Mouse (Mus musculus) embryonic facial prominence, embryonic 15.5 days (tissue): ENCODE measurements around the gene Cldn14. TPM values are rescaled to one million over a fixed set of nuclear protein-coding genes. Genes with fewer than 3 reads are reported as not detected.

Experiments used
- ATAC-seq: fragments of 200-750 bp; cut with Nextera tagmentation; 2 replicates; pipeline ENCODE4 v1.8.0; 2017; ENCODE audit warnings: low read depth, moderate TSS enrichment; ENCODE audit not compliant: insufficient number of reproducible peaks, low FRiP score, low TSS enrichment
- H3K27ac ChIP-seq: fragments of 300-500 bp; sonication (generic); replicated peaks from 2 replicates; pipeline ENCODE4 v1.5.1; 2015; ENCODE audit warnings: mild to moderate bottlenecking, inconsistent platforms
- H3K27me3 ChIP-seq: fragments of 300-500 bp; sonication (generic); 2 replicates; pipeline ENCODE4 v1.6.1; 2015; ENCODE audit warnings: inconsistent platforms
- H3K36me3 ChIP-seq: fragments of 300-500 bp; sonication (generic); 2 replicates; pipeline ENCODE4 v1.6.1; 2015; ENCODE audit warnings: mild to moderate bottlenecking, inconsistent platforms
- H3K4me1 ChIP-seq: fragments of 300-500 bp; sonication (generic); 2 replicates; pipeline ENCODE4 v1.6.1; 2015; ENCODE audit warnings: inconsistent platforms
- H3K4me2 ChIP-seq: fragments of 300-500 bp; sonication (generic); replicated peaks from 2 replicates; pipeline ENCODE4 v1.6.1; 2015; ENCODE audit warnings: mild to moderate bottlenecking, inconsistent platforms
- H3K4me3 ChIP-seq: fragments of 300-500 bp; sonication (generic); replicated peaks from 2 replicates; pipeline ENCODE4 v1.5.1; 2015; ENCODE audit warnings: mild to moderate bottlenecking, inconsistent platforms
- H3K9ac ChIP-seq: fragments of 300-500 bp; sonication (generic); 2 replicates; pipeline ENCODE4 v1.6.1; 2015; ENCODE audit warnings: inconsistent platforms
- H3K9me3 ChIP-seq: fragments of 300-500 bp; sonication (generic); replicated peaks from 2 replicates; pipeline ENCODE4 v1.6.1; 2016; ENCODE audit warnings: inconsistent platforms
- WGBS: fragments of 180-500 bp; shearing (Covaris S2); methylation state at CpG from one replicate; pipeline ENCODE4 v1.1.7; 2015; 5-methylcytosine and 5-hydroxymethylcytosine counted together
- polyA plus RNA-seq: library from polyadenylated mRNA; unstranded; fragments of >200 nt; fragmentation: Nextera tagmentation; extraction: Ambion mirVana; gene quantifications from 2 replicates; pipeline ENCODE4 v1.2.1, GENCODE M21; 2015

Gene Cldn14
- polyA plus RNA-seq, 1 experiment from 2014 or later, result 0.29 TPM

DNA sequence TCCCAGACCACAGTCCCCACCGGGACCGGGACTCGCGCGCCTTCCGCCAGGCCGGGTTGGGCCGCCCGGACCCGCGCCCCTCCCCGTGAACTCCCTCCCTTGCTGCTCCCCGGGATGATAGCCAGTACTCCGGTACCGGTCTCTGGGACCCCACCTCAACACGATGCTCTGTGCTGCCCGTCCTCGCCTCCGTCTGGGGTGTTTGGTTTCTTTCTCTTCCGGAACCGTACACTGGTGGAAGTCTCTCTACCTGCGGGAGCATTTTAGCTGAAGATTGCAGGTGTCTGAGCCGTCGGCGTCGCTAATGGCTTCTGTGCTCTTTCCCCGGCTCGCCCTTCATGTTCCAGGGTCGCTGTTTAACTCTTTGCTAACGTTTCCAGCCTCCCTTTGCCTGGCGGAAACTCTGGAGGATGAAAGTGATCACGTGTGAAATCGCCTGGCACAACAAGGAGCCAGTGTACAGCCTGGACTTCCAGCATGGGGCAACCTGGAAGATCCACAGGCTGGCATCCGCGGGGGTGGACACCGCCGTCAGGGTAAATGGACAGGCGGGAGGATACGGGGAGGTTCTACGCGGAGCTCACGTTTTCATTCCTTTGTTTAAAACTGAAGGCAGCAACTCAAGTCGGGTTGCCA is 124.4 kb downstream of the Cldn14 start:
- Histone ChIP-seq H3K9me3 (no peaks in the 10 kb centered on the region), H3K27ac (no peak overlapping the region; the same call in 1 of the 2 replicates), H3K4me2 (peak overlapping the region; percentile 88), H3K9ac (peak overlapping the region; percentile 54), H3K4me3 (peak overlapping the region; percentile 85), H3K27me3 (no peaks in the 10 kb centered on the region), H3K4me1 (peaks cover 18% of the 10 kb centered on the region), H3K36me3 (peaks cover 19% of the 10 kb centered on the region)
- ATAC-seq, result no peak
- WGBS, result 0% methylated on average over 43 of the region's 43 CpGs

DNA sequence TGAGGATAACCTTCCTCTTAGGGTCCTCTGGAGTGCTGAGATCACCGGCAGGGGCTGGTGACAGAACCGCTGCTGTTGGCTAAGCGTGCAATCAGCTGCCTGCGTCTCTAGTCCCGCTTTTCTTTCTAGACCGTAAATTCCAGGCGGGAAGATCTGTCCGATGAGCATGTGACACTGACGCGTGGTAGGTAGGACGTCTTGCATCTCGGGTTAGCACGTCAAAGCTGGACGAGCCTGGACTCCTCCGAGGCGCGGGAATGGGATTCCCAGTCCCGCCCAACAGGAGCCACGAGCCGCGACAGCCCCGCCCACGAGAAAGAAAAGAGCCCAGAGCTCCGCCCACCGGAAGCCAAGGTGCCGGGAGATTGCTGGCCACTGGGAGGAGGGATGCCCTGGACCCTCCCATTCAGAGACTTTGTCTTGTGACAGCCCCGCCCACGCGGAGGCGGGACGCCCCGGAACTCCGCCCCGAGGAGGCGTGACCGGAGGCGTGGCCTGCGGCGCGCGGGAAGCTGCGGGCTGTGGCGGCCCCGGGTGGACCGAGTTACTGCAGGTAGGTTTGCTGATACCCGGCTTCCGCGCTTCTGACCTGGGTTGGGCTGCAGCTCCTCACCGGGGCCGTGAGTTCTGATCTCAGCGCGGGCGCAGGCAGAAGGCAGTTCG is 125.1 kb downstream of the Cldn14 start, which contains the start of gene Chaf1b:
Chaf1b (plus strand) TSS at position 479 of the 663 bp plus-strand sequence.
- Histone ChIP-seq H3K27me3 (no peaks in the 10 kb centered on the region), H3K4me1 (peaks cover 18% of the 10 kb centered on the region), H3K9me3 (no peaks in the 10 kb centered on the region), H3K4me3 (peak within 1 kb of the TSS; percentile 85), H3K27ac (no peak within 1 kb of the TSS; the same call in 1 of the 2 replicates), H3K36me3 (peaks cover 13% of the 10 kb centered on the region), H3K4me2 (peak within 1 kb of the TSS; percentile 88), H3K9ac (peak within 1 kb of the TSS; percentile 54)
- peak; percentile 95 for ATAC-seq
- WGBS, result 1% methylated on average over 54 of the region's 54 CpGs

DNA sequence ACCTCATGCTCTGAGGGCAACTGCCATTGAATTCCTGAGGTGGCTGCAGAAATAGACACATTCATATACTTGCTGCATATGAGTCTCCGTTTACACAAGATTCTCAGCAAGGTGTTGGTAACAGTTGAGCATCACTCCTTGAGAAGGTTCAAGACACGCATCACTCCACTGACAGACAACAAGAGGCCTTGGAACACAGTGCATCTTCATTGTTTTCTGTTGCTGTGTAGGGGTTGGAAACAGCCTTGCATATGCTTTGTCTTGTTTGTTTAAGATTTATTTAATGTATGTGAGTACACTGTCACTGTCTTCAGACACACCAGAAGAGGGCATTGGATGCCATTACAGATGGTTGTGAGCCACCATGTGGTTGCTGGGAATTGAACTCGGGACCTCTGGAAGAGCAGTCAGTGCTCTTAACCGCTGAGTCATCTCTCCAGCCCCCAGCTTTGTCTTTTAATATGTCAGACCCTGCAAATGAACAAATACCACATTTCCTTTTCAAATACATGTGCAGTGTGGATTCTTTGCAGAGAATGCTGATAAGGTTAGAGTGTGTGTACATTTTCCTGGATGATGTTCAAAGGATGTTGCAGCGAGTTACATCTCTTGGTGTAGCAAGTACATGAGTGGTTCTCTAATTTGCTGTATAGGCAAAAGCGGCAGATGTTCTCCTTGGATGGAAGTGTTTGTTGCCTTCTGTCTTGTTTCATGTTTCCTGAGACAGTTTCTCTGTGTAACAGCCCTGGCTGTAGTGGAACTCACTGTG is 130.8 kb downstream of the Cldn14 start:
- Histone ChIP-seq H3K9ac (no peak overlapping the region), H3K27ac (no peak overlapping the region), H3K9me3 (no peaks in the 10 kb centered on the region), H3K4me1 (no peaks in the 10 kb centered on the region), H3K27me3 (no peaks in the 10 kb centered on the region), H3K4me3 (no peak overlapping the region), H3K36me3 (peaks cover 43% of the 10 kb centered on the region), H3K4me2 (no peak overlapping the region)
- no peak for ATAC-seq
- 87% methylated on average over 6 of the region's 6 CpGs for WGBS

GRCm38 (mm10) chr16:93874841-93875240 is 133.8 kb downstream of the Cldn14 start:
- Histone ChIP-seq H3K4me2 (no peak overlapping the region), H3K27ac (no peak overlapping the region), H3K9me3 (no peaks in the 10 kb centered on the region), H3K4me3 (no peak overlapping the region), H3K36me3 (peaks cover 70% of the 10 kb centered on the region), H3K9ac (no peak overlapping the region), H3K27me3 (no peaks in the 10 kb centered on the region), H3K4me1 (no peaks in the 10 kb centered on the region)
- WGBS, result 87% methylated on average over 13 of the region's 13 CpGs
- ATAC-seq, result no peak

Other genes starting within 250 kb of the Cldn14 start
- 30.5 and 33.2 TPM in 2 replicates for gene Morc3, start 176.7 kb downstream of the Cldn14 start, polyA plus RNA-seq
- 54.9 and 56.7 TPM in 2 replicates for gene Chaf1b, start 124.9 kb downstream of the Cldn14 start, polyA plus RNA-seq
- gene Sim2, start 76.1 kb upstream of the Cldn14 start, polyA plus RNA-seq, result 0.85 and 1.0 TPM in 2 replicates